Mouse (Mus musculus): ENCODE measurements around the gene Srsf3.

DNA sequence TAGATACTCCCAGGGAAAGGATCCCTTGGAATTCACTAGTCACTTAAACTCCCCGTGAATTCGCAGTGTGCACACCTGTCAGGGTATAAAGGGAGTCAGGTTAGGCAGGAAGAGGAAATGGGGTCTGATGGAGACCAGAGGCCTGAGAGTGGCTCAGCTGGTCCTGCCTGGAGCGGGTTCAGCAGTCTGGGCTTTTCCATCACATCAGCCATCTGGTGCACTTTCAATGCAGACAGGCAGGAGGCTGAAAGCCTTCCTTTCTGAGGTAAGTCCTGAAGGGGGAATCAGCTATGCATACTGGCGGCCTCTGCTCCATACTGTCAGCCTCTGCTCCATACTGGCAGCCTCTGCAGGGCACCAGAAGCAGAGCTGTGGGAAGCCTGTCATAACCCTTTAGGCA lies 54.5 kb downstream of the Srsf3 start:
- no peak for TF ChIP-seq CTCF (conservative IDR thresholded peaks at IDR 0.05; ENCODE audit: insufficient read depth, insufficient read length, low read depth, low read length)
- TF ChIP-seq POLR2A (IDR thresholded peaks at IDR 0.05; ENCODE audit: low read depth, low read length): no peak
